Mouse (Mus musculus): ENCODE results near the gene Acsf2. TPM values are rescaled to one million over a fixed set of nuclear protein-coding genes. Genes with fewer than 3 reads are reported as not detected.

Acsf2 gene
- total and polyA plus RNA-seq, 3 experiments: 2.8 to 13.1 TPM; not detected in 1

DNA sequence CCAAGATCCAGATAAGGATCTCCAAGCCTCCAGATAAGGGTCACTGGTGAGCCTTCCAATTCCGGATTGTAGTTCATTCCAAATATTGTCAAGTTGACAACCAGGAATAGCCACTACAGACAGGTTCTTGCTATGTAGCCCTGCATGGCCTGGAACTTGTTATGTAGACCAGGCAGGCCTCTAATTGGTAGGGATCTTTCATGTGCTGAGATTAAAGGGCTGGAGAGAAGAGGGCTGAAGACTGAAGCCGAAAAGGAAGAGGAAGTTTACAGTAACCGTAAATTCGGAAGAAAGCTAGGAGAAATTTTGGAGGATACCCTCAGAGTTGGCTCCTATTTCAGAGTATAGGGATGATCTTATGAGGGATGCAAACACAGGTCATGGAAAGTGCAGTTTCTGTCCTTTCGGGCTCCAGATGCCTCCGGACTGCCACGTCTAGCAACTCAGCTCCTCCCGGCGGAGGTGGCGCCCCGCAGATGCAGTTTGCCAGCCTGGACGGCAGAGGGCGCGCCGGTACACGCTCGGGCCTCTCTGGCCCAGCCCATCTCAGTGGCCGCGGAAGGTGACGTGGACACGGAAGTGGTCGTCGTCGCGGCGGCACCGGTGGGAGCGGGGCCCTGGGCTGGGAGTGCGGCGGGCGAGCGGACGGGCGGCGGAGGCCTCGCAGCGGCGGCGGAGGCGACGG is 27.7 kb upstream of the Acsf2 start, which contains the start of gene Lrrc59 (continued):
- TF ChIP-seq NELFE (IDR thresholded peaks at IDR 0.05; ENCODE audit: low read depth, low read length) (peak; percentile 87), ETS1 (IDR thresholded peaks at IDR 0.05; ENCODE audit: low read depth, low read length) (peak; percentile 74; the same call in 1 of the 2 replicates), POLR2A (IDR thresholded peaks at IDR 0.05; ENCODE audit: control insufficient read depth in 1 of 2, insufficient read depth in 1 of 2, low read depth in 1 of 2, low read length in 2 of 2, poor library complexity in 1 of 2) (peak; percentile 82 to 88), MXI1 (IDR thresholded peaks at IDR 0.05; ENCODE audit: low read depth, low read length) (no peak), USF1 (IDR thresholded peaks at IDR 0.05; ENCODE audit: low read depth, low read length) (peak; percentile 57)

DNA sequence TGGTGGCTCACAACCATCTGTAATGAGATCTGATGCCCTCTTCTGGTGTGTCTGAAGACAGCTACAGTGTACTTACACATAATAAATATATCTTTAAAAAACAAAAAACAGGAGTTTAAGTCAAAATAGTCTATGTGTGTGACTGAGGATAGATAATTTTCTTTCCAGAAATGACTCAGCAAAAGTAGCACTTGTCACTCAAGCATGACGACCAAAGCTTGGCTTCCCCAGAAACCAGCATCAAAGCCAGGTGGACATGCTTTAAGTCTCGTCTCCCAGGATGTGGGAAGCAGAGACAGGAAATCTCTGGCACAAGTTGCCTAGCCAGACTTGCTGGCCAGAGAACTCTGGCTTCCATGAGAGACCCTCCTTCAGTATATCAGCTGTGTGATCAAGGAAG is 20.5 kb upstream of the Acsf2 start:
- Histone ChIP-seq H3K79me2 (ENCODE audit: control insufficient read depth, insufficient read depth, low read length, poor library complexity) (no peaks in the 10 kb centered on the region), H3K4me3 (ENCODE audit: control insufficient read depth in 1 of 2, insufficient read depth in 1 of 2, low read depth in 2 of 2, low read length in 2 of 2) (no peak overlapping the region), H3K36me3 (ENCODE audit: control insufficient read depth in 1 of 2, insufficient read depth in 2 of 2, low read length in 2 of 2) (peaks cover 0 to 2% of the 10 kb centered on the region in 2 experiments; a peak in 1 of 4 replicates), H3K9ac (ENCODE audit: control insufficient read depth, low read depth, low read length, poor library complexity, severe bottlenecking) (no peak overlapping the region), H3K9me3 (replicated peaks; ENCODE audit: insufficient read depth, low read length) (no peaks in the 10 kb centered on the region), H3K27ac (ENCODE audit: control insufficient read depth, low read depth, low read length) (no peak overlapping the region), H3K27me3 (ENCODE audit: control insufficient read depth in 1 of 2, insufficient read depth in 2 of 2, low read length in 2 of 2) (no peaks in the 10 kb centered on the region), H3K4me1 (ENCODE audit: control insufficient read depth in 1 of 2, insufficient read depth in 2 of 2, low read length in 2 of 2) (peaks cover 4 to 12% of the 10 kb centered on the region in 2 experiments)
- TF ChIP-seq ETS1 (IDR thresholded peaks at IDR 0.05; ENCODE audit: low read depth, low read length): peak; percentile 45; the same call in 1 of the 2 replicates
- no peak for TF ChIP-seq POLR2AphosphoS5 (IDR thresholded peaks at IDR 0.05; ENCODE audit: borderline replicate concordance, low read depth, low read length)
- TF ChIP-seq MAFK (IDR thresholded peaks at IDR 0.05; ENCODE audit: borderline replicate concordance, low read depth, low read length): 0 out of 2 replicates have a peak, but pooled peaks have one; percentile 27
- 0 out of 2 replicates have a peak, but pooled peaks have one; percentile 25 for TF ChIP-seq GATA1 (IDR thresholded peaks at IDR 0.05; ENCODE audit: low read depth, low read length)
- TF ChIP-seq ZMIZ1 (IDR thresholded peaks at IDR 0.05; ENCODE audit: low read depth, low read length): no peak
- no peak for TF ChIP-seq CHD2 (IDR thresholded peaks at IDR 0.05; ENCODE audit: low read length)
- TF ChIP-seq EP300 (IDR thresholded peaks at IDR 0.05; ENCODE audit: low read depth in 1 of 2, low read length in 2 of 2): peak; percentile 13 to 45; a peak in 2 of 4 replicates
- TF ChIP-seq GABPA (IDR thresholded peaks at IDR 0.05; ENCODE audit: low read depth, low read length): peak; percentile 74
- peak; percentile 59 for DNase-seq (ENCODE audit: low read depth, low spot score)

DNA sequence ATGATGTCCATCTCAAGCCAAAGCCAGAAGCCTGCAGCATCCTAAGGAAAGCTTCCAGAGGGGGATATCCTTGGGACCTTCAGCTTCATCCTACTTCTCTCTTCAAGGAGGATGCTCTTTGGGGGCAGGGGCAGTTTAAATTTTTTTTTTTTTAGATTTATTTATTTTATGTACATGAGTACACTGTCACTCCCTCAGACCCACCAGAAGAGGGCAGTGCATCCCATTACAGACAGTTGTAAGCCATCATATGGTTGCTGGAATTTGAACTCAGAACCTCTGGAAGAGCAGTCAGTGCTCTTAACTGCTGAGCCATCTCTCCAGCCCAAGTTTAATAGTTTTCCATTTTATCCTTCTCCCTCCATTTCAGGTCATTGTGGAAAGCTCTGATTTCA is 19.8 kb upstream of the Acsf2 start:
- Histone ChIP-seq H3K36me3 (ENCODE audit: control insufficient read depth in 1 of 2, insufficient read depth in 2 of 2, low read length in 2 of 2) (peaks cover 0 to 2% of the 10 kb centered on the region in 2 experiments; a peak in 1 of 4 replicates), H3K4me3 (ENCODE audit: control insufficient read depth in 1 of 2, insufficient read depth in 1 of 2, low read depth in 2 of 2, low read length in 2 of 2) (no peak overlapping the region), H3K27ac (ENCODE audit: control insufficient read depth, low read depth, low read length) (no peak overlapping the region), H3K9me3 (replicated peaks; ENCODE audit: insufficient read depth, low read length) (no peaks in the 10 kb centered on the region), H3K79me2 (ENCODE audit: control insufficient read depth, insufficient read depth, low read length, poor library complexity) (no peaks in the 10 kb centered on the region), H3K27me3 (ENCODE audit: control insufficient read depth in 1 of 2, insufficient read depth in 2 of 2, low read length in 2 of 2) (no peaks in the 10 kb centered on the region), H3K4me1 (ENCODE audit: control insufficient read depth in 1 of 2, insufficient read depth in 2 of 2, low read length in 2 of 2) (peaks cover 4 to 12% of the 10 kb centered on the region in 2 experiments), H3K9ac (ENCODE audit: control insufficient read depth, low read depth, low read length, poor library complexity, severe bottlenecking) (no peak overlapping the region)
- peak; percentile 50 for DNase-seq (ENCODE audit: low read depth, low spot score)
- TF ChIP-seq ZNF384 (IDR thresholded peaks at IDR 0.05; ENCODE audit: low read depth, low read length) (peak; percentile 52), ZKSCAN1 (IDR thresholded peaks at IDR 0.05; ENCODE audit: low read depth, low read length) (no peak), RAD21 (IDR thresholded peaks at IDR 0.05; ENCODE audit: low read depth, low read length) (peak; percentile 2), CTCF (IDR thresholded peaks at IDR 0.05 in 2 of 3, conservative IDR thresholded peaks at IDR 0.05 in 1 of 3; ENCODE audit: control insufficient read depth in 1 of 3, insufficient read depth in 1 of 3, low read depth in 2 of 3, low read length in 3 of 3, poor library complexity in 1 of 3, severe bottlenecking in 1 of 3) (peak; percentile 27 to 42 (median 40); a peak in 5 of 6 replicates)
